Mouse (Mus musculus) frontal cortex, postnatal 10 days (tissue): ENCODE measurements around the gene Rxfp1.

ENCODE experiments used
- DNase-seq, 2 experiments: peaks; one replicate each; pipeline ENCODE4 v3.0.0; 2022; ENCODE audit warnings: low spot score in 2 of 2, mixed read lengths in 1 of 2

Gene Rxfp1

DNA sequence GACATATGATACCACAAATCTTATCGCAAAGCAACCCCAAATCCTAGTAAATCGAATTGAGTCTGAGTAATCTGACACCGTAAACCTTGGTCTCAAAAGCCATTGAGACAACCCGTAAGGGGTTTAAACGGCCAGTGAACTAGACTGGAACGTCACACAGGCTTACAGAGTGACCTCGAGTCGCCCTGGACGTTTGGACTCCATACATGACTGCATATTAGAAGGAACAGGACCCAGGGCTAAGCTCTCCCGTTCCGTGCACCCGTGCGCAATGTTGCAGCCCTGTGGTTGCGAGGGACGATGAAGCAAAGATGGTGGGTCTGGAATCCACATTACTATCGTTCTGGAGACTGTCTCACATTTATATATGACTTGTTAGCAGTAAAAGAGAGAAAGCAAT, 65.5 kb downstream of the Rxfp1 start:
- DNase-seq = no peak

GRCm38 (mm10) chr3:79670556-79670955, 67.1 kb downstream of the Rxfp1 start:
- DNase-seq = no peak

GRCm38 (mm10) chr3:79664787-79665408, 72.8 kb downstream of the Rxfp1 start:
- peak in 1 of 2 experiments; percentile 26 for DNase-seq

DNA sequence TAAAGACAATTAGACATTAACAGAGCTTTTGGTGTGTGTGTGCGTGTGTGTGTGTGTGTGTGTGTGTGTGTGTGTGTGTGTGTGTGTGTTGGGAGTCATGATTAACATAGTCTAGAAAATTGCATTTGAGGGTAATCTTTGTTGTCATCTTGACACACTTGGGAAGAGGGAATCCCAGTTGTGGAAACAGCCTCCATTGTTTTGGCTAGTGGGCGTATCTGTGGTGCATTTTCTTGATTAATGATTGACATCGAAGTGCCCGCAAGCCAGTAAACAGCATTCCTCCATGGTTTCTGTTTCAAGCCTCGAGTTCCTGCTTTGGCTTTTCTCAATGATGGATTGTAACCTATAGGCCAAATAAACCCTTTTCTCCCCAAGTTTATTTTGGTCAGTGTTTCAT, 81.0 kb downstream of the Rxfp1 start:
- DNase-seq = no peak

DNA sequence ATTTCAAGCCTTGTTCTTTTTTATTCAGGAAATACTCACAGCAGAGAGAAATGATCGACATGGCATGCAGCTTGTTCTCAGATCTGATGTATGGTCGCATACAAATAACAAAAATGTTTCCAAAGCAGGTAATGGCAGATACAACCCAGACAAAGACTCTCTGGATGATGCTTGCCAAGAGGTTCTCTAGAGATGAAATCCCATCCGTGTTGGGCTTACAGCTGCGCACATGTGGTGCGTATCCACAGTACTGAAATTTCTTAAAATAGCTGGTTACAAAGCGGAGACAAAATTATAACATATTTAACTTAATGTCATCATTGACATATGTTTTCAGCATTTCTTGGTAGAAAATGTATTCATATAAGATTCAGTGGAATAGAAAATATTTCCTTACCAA, 85.6 kb downstream of the Rxfp1 start:
- no peak for DNase-seq

DNA sequence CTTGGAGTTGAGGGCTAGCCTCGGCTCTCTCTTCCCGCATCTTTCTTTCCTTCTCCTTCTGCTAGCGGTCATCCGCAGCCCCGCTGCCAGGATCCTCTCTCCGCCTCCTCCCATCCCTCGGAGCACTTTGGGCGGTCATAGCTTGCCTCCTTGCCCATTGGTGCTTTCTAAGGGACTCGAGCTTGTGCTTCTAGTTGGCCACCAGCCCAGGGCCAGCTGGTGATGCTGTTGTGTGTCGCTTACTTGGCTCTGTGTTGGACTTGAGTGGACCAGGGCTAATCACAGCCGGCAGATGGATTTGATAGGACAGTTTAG, 108.3 kb downstream of the Rxfp1 start, which contains the start of gene Etfdh:
Gene Etfdh (minus strand): TSS at position 85 of the 315 bp plus-strand sequence.
- peak; percentile 62 to 79 for DNase-seq

- peak; percentile 96 to 99 for DNase-seq
Measured at GRCm38 (mm10) chr3:79628561-79629415, 108.9 kb downstream of the Rxfp1 start, which contains the start of gene 4930579G24Rik. Gene 4930579G24Rik, plus strand, starts transcription at chr3:79629079.

DNA sequence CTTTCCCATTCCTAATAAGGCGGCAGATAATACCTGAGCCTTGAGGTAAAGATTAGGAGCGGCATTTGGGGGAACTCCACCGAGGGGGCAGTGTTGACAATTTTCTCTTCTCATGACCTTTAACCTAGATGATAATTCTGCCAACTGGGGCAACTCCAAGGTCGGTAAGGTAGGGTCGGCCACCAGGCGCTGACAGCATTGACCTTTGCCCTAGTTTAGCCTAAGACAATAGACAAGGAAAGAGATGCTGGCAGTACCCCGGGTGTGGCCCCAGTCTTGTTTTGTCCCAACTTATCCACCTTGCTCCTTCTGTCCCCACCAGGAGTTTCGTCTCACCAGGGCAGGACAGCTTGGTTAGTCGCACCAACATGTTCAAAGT, 109.5 kb downstream of the Rxfp1 start:
- DNase-seq = no peak

DNA sequence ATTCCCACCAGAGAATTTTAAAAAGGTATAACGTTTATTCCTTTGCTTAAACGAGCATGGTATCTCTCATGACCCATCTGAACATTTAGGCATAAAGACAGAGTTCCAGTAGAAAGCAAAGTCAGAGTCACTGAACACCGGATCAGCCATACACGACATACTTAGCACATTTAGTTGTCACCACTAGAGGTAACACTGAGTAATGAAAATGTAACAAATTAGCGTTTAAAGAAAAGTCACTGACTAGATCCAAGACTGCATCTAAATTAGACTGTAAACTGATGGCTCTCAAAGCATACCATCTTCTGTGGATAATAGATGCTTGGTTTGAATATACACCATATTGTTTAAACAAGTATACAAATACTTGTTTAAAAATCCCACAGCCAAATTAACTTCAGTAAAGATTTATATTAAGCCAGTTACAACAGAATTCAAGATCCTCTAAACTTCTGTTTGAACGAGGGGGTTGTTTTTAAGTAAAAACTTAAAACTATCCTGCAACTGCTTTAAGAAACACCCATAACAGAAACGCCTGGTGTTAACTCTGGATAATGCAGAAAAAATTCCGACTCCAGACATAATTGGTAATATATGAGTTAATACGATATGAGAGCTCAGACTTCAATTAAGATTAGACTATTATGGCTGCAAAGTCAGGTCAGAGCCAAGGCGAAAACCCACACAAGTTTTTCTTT, 110.0 kb downstream of the Rxfp1 start:
- DNase-seq = no peak

DNA sequence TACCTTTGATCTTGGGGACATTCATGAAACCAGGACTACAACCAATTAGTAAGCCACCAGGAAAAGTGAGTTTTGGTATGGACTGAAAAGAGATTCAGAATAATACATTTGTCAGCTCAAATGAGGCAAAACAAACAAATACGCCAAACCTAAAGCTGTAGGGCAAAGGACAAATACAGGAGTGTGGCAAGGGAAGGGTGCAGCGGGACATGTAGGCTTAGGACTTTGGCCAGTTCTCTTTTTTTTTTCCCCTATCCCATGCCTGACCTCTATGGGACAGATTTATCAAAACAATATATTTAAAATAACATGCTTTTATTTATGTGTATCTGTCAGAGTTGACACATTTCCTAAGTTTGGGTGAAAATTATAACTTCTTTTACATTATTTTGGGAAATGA, 127.8 kb downstream of the Rxfp1 start:
- no peak for DNase-seq

DNA sequence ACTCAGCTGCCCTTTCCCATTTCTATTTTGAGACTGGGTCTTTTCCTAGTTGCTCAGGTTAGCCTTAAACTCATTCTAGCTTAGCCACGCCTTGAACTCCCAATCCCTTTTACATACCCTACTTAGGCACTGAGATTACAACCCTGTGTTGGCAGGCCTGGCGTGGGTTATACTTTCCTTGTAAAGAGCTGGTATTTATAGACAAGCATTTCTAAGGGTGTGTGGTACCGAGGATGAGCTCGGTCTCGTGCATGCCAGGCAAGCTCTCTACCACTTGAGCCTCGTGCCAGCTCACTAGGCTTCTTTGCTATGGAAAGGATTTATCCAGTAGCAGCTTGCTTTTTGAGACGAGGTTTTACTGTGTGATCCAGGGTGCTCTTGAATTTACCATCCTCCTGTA, 142.2 kb downstream of the Rxfp1 start:
- no peak for DNase-seq

DNA sequence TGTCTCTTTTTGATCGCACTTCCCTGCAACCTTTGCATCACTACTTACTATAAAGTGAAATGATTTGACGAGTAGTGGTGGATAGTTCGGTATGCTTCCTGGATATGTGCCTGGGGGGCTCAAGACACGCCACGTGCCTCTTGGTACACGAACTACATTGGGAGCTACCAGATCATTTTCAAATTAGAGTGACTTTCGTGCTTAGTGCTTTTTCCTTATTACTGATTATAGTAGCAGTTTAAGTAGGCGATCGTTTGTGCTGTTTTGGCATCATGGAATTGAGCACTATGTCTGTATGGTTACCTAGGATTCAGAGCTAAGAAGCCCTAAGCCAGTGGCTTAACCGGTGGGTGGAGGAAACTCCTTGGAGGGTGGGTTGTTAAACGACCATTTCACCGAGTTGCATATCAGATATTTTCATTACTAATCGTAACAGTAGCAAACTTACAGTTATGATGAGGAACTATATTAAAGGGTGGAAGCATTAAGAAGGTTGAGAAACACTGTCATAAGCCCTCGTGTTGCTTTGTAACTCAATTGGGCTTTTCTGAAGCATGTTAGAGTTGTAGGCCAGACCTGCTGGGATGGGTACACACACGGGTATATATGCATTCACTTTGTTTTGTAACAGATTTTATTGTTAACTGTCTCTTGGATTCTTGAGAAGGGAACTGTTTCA, 145.7 kb downstream of the Rxfp1 start:
- DNase-seq = no peak
